Mouse (Mus musculus) mature B cell (primary cell): ENCODE results near the gene Rtn2.

Experiments
- in situ Hi-C: fragments of 300-500 bp; cut with MboI; formaldehyde crosslinking; loops from 2 replicates; pipeline ENCODE4 v1.14.3; 2019

Rtn2 gene

GRCm38 (mm10) chr7:19300501-19301421 lies 18.3 kb downstream of the Rtn2 start:
- in situ Hi-C loops = no loop called here

GRCm38 (mm10) chr7:19301461-19302263 lies 19.2 kb downstream of the Rtn2 start:
- in situ Hi-C loops = no loop called here

DNA sequence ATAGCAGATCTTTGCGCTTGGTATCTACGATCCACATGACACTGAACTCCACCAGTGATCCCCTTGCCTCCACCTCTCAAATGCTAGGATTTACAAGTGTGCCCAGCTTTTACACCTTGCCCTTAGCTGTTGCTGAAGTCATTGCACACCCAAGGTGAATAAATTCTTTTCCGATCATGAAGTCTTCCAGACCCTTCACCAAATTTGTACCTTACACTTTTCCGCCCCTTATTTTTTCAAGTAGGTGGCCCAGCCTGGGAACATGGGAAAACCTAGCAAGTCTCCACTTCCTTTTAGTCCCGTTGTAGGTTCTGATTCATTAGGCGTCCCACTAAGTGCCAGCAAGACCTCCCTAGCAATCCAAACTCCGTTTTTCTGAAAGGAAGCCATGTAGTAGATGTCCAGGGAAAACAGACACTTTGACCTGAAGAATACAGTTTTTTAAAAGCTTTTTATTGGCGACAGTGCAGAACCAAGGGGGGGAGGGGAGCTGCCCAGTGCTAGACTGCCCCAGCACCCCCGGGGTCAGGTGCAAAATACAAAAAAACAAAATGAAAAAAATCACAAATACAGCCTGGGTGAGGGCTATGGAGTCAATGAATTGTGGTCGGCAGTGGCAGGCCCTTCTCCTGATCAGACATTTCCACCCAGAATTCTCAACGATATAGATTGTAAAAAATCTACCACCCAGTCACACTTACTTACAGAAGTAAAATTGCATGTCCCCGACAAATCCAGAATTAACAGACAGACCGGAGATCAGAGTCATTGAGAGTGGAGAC lies 20.0 kb downstream of the Rtn2 start:
- in situ Hi-C loops = no loop called here

DNA sequence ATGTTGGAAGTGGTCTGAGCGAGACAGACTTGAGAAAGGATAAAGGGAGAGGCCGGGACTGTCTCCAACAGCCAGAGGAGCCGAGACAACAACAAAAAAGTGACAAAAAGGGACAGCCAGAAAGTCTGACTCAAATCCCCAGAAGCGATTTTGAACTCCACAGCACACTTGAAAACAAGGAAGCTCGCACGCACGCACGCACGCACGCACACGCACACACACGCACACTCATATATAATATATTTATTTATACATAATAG lies 20.6 kb downstream of the Rtn2 start:
- in situ Hi-C loops = no loop called here

- in situ Hi-C loops = no loop called here
Observed at GRCm38 (mm10) chr7:19303770-19304169, 21.3 kb downstream of the Rtn2 start.

DNA sequence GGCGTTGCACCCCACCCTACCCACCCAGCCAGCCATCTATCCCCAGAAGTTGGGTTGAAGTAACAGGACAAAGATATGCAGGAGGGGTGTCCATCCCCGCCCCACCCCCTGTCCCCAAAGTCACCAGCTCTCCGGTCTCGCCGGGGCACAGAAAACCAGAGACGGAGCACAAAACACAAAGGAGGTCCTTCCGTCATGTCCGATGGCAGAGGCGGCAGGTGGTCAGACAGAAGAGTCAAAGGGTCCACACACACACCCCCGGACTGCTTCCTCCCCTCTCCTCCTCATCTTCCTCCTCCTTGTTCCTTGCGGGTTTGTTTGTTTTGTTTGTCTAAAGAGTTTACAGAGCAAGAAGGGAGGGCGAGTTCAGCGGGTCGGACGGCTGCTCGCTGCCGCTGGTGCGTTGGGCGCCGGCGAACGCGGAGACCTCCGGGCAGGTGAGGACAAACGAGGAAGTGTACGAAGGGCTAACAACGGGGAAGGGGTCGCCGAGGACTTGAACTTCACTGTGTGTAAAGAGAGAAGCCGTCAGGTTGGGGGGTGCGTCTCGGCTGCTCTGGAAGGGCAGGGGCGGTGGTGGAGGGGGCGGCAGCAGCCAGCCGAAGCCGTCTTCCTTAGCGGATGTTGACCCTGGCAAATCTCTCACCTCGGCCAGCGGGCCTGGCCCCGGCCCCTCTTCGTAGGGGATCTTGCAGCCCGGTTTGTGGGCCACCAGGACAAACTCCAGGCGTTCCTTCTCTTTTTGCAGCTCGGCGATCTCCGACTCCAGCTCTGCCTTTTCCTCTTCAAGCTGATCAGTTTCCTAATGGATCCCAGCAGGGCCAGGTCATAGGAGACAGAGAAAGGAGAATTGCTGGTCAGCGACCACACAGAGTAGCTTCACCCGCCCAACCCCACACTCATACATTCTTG lies 22.3 kb downstream of the Rtn2 start:
- in situ Hi-C loops = loop anchor here (5.0 kb wide), 1 partner anchor 38 kb away; the partner anchor contains the start of gene Ercc1

- in situ Hi-C loops = loop anchor here (5.0 kb wide), 1 partner anchor 37 kb away; the partner anchor contains the start of gene Ercc1
Observed at GRCm38 (mm10) chr7:19305413-19305735, 22.9 kb downstream of the Rtn2 start.

GRCm38 (mm10) chr7:19305796-19306765 lies 23.7 kb downstream of the Rtn2 start:
- in situ Hi-C loops = loop anchor here (5.0 kb wide), 1 partner anchor 36 kb away; the partner anchor contains the start of gene Ercc1

GRCm38 (mm10) chr7:19306819-19307738 lies 24.7 kb downstream of the Rtn2 start:
- in situ Hi-C loops = loop anchor here (5.0 kb wide), 1 partner anchor 35 kb away; the partner anchor contains the start of gene Ercc1

DNA sequence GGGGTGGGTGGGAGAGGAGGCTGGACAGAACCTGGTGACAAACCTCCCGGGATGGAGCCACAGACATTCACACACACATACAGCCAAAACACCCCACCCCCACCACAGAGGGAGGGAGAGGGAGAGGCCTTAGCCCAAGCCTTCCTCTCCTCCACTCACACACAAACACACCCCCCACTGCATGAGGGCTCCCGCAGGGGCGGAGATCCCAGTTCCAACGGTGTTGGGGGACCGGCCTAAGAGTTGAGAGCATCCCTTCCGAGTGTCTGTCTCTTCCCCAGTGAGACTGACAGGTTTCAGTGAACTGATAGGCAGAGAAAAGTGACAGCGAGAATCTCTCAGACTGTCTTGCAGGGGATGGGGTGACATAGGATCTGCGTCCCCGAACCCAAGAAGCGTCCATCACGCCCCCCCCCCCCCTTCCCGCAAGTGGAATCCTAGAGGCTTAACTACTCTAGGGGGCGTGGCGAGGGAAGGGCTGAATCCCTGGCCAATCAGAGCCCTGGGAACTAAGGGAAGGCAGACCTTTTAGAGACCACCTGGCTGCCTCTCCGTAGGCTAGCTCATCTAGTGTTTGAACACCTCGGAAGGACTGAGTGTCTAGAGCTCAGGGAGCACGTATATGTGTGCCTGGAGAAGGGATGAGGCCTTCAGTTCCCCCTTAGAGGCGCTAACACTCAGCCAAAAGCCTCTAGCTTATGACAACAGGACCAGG lies 25.5 kb downstream of the Rtn2 start:
- in situ Hi-C loops = loop anchor here (5.0 kb wide), 1 partner anchor 34 kb away; the partner anchor contains the start of gene Ercc1

- in situ Hi-C loops = loop anchor here (5.0 kb wide), 1 partner anchor 34 kb away; the partner anchor contains the start of gene Ercc1
Observed at GRCm38 (mm10) chr7:19308454-19309277, 26.2 kb downstream of the Rtn2 start.

GRCm38 (mm10) chr7:19309278-19309883 lies 27.0 kb downstream of the Rtn2 start:
- in situ Hi-C loops = loop anchor here (5.0 kb wide), 1 partner anchor 33 kb away; the partner anchor contains the start of gene Ercc1

- in situ Hi-C loops = loop anchor here (5.0 kb wide), 1 partner anchor 32 kb away; the partner anchor contains the start of gene Ercc1
Observed at GRCm38 (mm10) chr7:19309884-19310641, 27.6 kb downstream of the Rtn2 start, which contains the start of gene Fosb. Gene Fosb, minus strand, starts transcription at chr7:19310051.

- in situ Hi-C loops = no loop called here
Observed at GRCm38 (mm10) chr7:19311991-19312390, 29.6 kb downstream of the Rtn2 start.

- in situ Hi-C loops = no loop called here
Observed at GRCm38 (mm10) chr7:19314033-19314432, 31.6 kb downstream of the Rtn2 start.
